Mouse (Mus musculus): ENCODE results near the gene Zfp846.
A peak's percentile ranks its signal among the peaks of the same experiment; 100 is the strongest.
"Not testable (repeated sequence)": the region's sequence is repeated elsewhere in the genome, so short reads cannot be mapped to it uniquely, and the experiment has no call there.

Zfp846 gene

GRCm38 (mm10) chr9:20581175-20581634 lies at the start of gene Zfp846:
Zfp846 (plus strand) TSS chr9:20581291.
- DNase-seq (ENCODE audit: low read depth, low spot score) = peak; percentile 99

- DNase-seq (ENCODE audit: low read depth, low spot score) = no peak
These were observed 46.7 kb upstream of the Zfp846 start for GRCm38 (mm10) chr9:20534326-20534926.

- peak; percentile 4 for DNase-seq (ENCODE audit: low read depth, low spot score)
These were observed 44.5 kb upstream of the Zfp846 start for GRCm38 (mm10) chr9:20536598-20536997.

- DNase-seq (ENCODE audit: low read depth, low spot score) = peak; percentile 3
These were observed 37.6 kb upstream of the Zfp846 start for GRCm38 (mm10) chr9:20543496-20543895.

DNA sequence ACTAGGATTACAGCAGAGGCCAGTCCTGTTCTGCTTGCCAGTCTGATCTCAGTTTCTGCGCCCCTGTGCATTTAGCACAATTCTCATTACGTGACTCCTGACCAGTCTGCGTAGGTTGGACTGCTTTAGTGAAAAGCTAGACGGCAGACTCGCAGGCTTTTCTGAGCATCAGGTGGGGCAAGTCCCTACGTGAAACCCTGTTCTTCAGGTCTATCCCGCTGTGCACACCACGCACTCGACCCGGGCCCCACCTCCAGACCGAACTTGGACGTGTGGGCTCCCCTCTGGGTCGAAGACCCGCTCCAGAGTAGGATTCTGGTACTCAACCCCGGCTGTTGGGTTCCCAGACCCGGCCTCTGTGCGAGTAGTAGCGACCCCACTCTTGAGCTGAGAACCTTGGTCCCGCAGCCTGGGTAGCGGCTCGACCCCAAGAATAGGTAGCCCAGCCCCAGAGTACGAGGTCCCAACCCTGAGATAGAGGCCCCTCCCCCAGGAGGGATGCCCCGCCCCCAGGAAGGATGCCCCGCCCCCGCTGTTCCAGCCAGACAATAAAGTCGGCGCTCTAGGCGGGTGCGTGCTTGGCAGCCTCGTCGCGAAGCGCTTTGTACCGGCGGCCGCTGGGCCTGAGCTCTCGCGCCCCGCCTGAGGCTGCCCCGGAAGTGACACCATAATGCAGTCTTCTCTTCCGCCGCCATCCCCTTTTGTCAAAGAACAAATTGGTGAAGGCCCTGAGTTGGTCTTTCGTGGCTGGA lies 36.8 kb upstream of the Zfp846 start:
- DNase-seq (ENCODE audit: low read depth, low spot score) = peak; percentile 98

DNA sequence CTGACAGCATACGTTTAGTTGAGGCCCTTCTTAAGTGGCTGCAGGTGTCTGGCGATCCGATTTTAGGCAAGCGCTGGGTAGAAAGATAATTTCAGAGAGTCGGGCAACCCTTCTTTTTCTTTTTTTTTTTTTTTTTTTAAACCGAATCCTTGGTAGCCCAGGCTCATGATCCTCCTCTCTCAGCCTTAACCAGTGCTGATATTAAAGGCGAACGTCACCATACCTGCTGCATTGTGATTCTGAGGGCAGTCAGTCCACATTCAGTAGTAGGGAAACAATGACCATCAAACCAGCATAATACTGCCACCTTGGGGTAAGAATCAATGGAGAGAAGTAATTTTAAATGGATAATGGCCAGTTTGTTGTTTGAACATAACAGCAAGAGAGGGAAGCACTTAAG lies 35.9 kb upstream of the Zfp846 start:
- DNase-seq (ENCODE audit: low read depth, low spot score) = peak; percentile 46

GRCm38 (mm10) chr9:20551781-20552275 lies 29.3 kb upstream of the Zfp846 start:
- no peak for DNase-seq (ENCODE audit: low read depth, low spot score)

DNA sequence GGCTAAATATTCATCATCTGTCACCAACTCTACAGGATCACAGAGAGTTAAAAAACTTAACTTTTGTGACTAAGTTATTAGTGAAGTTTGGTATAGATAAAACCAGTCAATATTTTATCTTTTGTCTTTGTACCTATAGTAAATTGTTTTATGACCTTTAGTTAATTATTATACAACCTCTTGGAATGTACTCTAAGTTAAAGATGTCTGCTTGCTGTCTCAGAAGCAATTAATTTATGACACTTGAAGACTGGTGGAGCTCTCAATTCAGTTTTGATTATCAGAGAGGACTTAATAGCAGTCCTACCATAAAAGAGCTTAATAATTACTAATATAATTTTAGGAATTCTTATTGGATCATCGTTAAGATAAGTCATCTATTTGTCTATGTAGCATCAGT lies 28.4 kb upstream of the Zfp846 start:
- no peak for DNase-seq (ENCODE audit: low read depth, low spot score)

GRCm38 (mm10) chr9:20562177-20562576 lies 18.9 kb upstream of the Zfp846 start:
- peak; percentile 50 for DNase-seq (ENCODE audit: low read depth, low spot score)

GRCm38 (mm10) chr9:20565326-20566030 lies 15.6 kb upstream of the Zfp846 start:
- DNase-seq (ENCODE audit: low read depth, low spot score) = not testable (repeated sequence)

DNA sequence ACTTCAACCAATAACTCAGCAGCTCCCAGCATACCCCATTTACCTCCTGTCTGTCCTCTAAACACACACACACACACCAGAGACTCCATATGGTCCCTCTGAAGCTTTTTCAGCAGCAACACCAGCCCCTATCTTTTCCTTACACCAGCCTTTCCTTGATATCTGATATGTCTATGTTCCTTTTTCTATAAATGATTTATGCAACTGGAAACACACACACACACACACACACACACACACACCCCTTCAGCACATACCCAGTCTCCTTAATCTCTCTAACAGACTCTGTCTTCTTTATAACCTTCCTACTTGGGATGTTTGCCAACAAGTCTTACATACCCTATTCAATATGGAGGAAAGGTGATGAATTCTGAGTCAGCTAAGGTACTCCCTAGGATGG lies 10.0 kb upstream of the Zfp846 start:
- DNase-seq (ENCODE audit: low read depth, low spot score) = no peak

- no peak for DNase-seq (ENCODE audit: low read depth, low spot score)
These were observed 4.5 kb upstream of the Zfp846 start for GRCm38 (mm10) chr9:20576591-20576990.

GRCm38 (mm10) chr9:20601270-20601669 lies 20.2 kb downstream of the Zfp846 start:
- no peak for DNase-seq (ENCODE audit: low read depth, low spot score)

- no peak for DNase-seq (ENCODE audit: low read depth, low spot score)
These were observed 25.2 kb downstream of the Zfp846 start for GRCm38 (mm10) chr9:20606269-20606668.

DNA sequence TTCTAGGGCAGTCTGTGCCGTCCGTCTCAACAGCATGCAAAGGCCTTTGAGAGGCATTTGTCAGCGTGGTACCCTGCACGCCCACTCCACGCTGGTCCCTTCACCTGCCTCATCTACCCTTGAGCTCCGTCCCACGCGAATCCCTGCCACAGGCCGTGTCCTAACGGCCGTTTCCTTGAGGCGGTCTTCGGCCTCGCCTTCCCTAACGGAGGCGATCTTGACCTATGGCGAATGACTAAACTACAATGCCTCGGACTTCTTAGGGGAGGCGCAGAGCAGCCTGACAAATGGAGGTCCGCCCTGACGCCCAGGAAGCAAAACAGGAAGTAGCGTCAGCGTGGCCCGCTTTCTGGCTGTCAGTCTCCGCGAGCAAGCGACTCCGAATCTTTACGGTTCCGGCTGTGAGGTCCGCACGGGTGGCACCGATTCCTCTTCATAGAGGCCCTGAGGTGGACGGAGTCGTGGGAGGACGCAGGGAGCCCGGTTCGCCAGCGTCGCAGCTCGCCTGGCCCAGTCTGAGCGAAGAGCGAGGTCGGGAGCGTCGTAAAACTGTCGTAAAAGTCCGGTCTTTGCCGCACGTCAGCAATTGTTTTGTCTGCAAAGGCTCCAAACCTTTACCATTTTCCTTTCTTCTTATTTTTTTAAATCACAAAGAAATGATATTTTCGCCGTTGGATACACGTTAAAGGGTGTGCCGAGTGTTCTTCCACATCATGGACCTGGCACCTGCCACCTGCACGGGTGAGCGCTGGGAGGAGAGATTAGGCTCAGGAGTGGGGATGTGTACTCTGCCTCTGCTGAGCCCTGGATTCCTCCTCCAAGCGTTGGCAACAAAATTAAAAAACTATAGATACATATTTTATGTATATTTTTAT lies 26.2 kb downstream of the Zfp846 start:
- DNase-seq (ENCODE audit: low read depth, low spot score) = peak; percentile 96

GRCm38 (mm10) chr9:20609831-20610464 lies 28.9 kb downstream of the Zfp846 start:
- peak; percentile 32 for DNase-seq (ENCODE audit: low read depth, low spot score)

DNA sequence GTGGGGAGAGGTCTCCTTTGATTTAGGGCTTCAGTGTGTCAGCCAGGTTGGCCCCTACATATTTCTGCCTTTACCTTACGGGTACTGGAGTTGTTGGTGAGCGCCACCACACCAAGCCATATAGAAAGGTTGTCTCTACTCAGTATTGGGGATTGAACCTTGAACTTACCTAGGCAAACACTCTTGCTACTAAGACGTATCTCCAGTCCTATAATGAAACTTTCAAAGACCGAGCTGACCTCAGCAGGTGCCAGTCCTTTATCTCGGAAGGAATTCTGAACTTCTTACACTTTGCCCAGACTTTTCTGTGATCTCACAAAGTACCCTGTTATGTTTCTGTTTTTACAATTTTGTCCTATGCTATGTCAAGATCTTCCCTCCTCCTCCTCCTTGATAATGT lies 30.9 kb downstream of the Zfp846 start:
- DNase-seq (ENCODE audit: low read depth, low spot score) = no peak

GRCm38 (mm10) chr9:20616685-20617084 lies 35.6 kb downstream of the Zfp846 start:
- DNase-seq (ENCODE audit: low read depth, low spot score) = no peak

GRCm38 (mm10) chr9:20631332-20631731 lies 50.2 kb downstream of the Zfp846 start:
- DNase-seq (ENCODE audit: low read depth, low spot score) = no peak

- DNase-seq (ENCODE audit: low read depth, low spot score) = peak; percentile 64
These were observed 54.6 kb downstream of the Zfp846 start for GRCm38 (mm10) chr9:20635676-20636075.

DNA sequence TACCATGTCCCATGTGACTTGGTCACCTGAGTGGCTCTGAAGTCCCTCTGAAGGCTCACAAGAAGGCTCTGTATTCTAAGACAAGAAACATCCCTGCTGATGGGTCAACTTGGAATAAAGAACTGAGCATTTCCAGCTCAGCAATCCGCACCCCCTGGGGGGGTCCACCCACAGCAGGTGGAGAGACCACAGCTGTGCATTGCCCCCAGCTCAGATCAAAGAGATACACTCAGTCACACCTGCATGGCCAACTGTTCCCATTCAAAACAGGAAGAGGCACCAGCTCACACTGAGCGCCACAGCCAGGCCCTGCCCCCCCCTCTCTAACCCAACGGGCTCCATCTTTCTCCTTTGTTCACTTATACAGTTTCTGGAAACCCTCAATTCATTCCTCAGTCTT lies 55.2 kb downstream of the Zfp846 start:
- DNase-seq (ENCODE audit: low read depth, low spot score) = peak; percentile 65

Data from ZHBTc4 (cell line).